Mouse (Mus musculus): ENCODE data around the gene Slc39a1.
"Not testable (repeated sequence)": the region's sequence is repeated elsewhere in the genome, so short reads cannot be mapped to it uniquely, and the experiment has no call there.

Slc39a1 gene

GRCm38 (mm10) chr3:90241669-90242358, 6.2 kb upstream of the Slc39a1 start:
- DNase-seq (ENCODE audit: low spot score): no peak

- DNase-seq (ENCODE audit: low spot score): peak; percentile 22
These were observed 4.8 kb upstream of the Slc39a1 start, which contains the start of gene Creb3l4 for GRCm38 (mm10) chr3:90242984-90243775. Gene Creb3l4, minus strand, starts transcription at chr3:90243512.

- DNase-seq (ENCODE audit: low spot score): no peak
These were observed 2.6 kb upstream of the Slc39a1 start for GRCm38 (mm10) chr3:90245406-90245805.

- DNase-seq (ENCODE audit: low spot score): no peak
These were observed 377 bp upstream of the Slc39a1 start for GRCm38 (mm10) chr3:90247630-90247959.

- DNase-seq (ENCODE audit: low spot score): peak; percentile 20
These were observed 751 bp downstream of the Slc39a1 start for GRCm38 (mm10) chr3:90248746-90249100.

GRCm38 (mm10) chr3:90250791-90251190, 2.8 kb downstream of the Slc39a1 start:
- no peak for DNase-seq (ENCODE audit: low spot score)

- not testable (repeated sequence) for DNase-seq (ENCODE audit: low spot score)
These were observed 3.8 kb downstream of the Slc39a1 start for GRCm38 (mm10) chr3:90251731-90252226.

GRCm38 (mm10) chr3:90252659-90253058, 4.7 kb downstream of the Slc39a1 start:
- not testable (repeated sequence) for DNase-seq (ENCODE audit: low spot score)

- DNase-seq (ENCODE audit: low spot score): not testable (repeated sequence)
These were observed 5.2 kb downstream of the Slc39a1 start for GRCm38 (mm10) chr3:90253174-90253573.

- peak; percentile 89 for DNase-seq (ENCODE audit: low spot score)
These were observed 5.9 kb downstream of the Slc39a1 start, which contains the start of gene Crtc2 for GRCm38 (mm10) chr3:90253653-90254418. Gene Crtc2, plus strand, starts transcription at chr3:90254163.

- peak; percentile 15 for DNase-seq (ENCODE audit: low spot score)
These were observed 6.6 kb downstream of the Slc39a1 start for GRCm38 (mm10) chr3:90254419-90255193.

GRCm38 (mm10) chr3:90255194-90255565, 7.2 kb downstream of the Slc39a1 start:
- no peak for DNase-seq (ENCODE audit: low spot score)

- no peak for DNase-seq (ENCODE audit: low spot score)
These were observed 7.9 kb downstream of the Slc39a1 start for GRCm38 (mm10) chr3:90255784-90256353.

- DNase-seq (ENCODE audit: low spot score): no peak
These were observed 9.0 kb downstream of the Slc39a1 start for GRCm38 (mm10) chr3:90256731-90257530.

- no peak for DNase-seq (ENCODE audit: low spot score)
These were observed 10.5 kb downstream of the Slc39a1 start for GRCm38 (mm10) chr3:90258521-90258920.

- no peak for DNase-seq (ENCODE audit: low spot score)
These were observed 15.3 kb downstream of the Slc39a1 start for GRCm38 (mm10) chr3:90263121-90263771.

- DNase-seq (ENCODE audit: low spot score): no peak
These were observed 16.7 kb downstream of the Slc39a1 start for GRCm38 (mm10) chr3:90264687-90265033.

GRCm38 (mm10) chr3:90265034-90265931, 17.3 kb downstream of the Slc39a1 start, which contains the start of gene Dennd4b:
Gene Dennd4b, plus strand, starts transcription at chr3:90265185.
- DNase-seq (ENCODE audit: low spot score): peak; percentile 84

Measured in c-Kit-positive CD71-positive TER-119-positive erythroid progenitor cells, embryonic 14.5 days (primary cell).